Mouse (Mus musculus) bone marrow macrophage, adult 2 months (primary cell): ENCODE results near the gene Ap1s1. TPM values are rescaled to one million over a fixed set of nuclear protein-coding genes. Genes with fewer than 3 reads are reported as not detected.

Experiments
- H3K27ac ChIP-seq: 2 replicates; pipeline ENCODE4 v1.5.1; 2012; ENCODE audit warnings: low read depth, low read length; ENCODE audit not compliant: insufficient read depth
- H3K4me1 ChIP-seq: 2 replicates; pipeline ENCODE4 v1.6.1; 2012; ENCODE audit warnings: low read length; ENCODE audit not compliant: control insufficient read depth, insufficient read depth
- H3K4me3 ChIP-seq: 2 replicates; pipeline ENCODE4 v1.5.1; 2012; ENCODE audit warnings: mild to moderate bottlenecking, low read length, moderate library complexity; ENCODE audit not compliant: insufficient read depth
- CTCF ChIP-seq: IDR thresholded peaks from 2 replicates; pipeline ENCODE4 v1.5.1; 2012; ENCODE audit warnings: low read depth, mild to moderate bottlenecking, low read length, moderate library complexity
- POLR2A ChIP-seq: IDR thresholded peaks from 2 replicates; pipeline ENCODE4 v1.6.1; 2012; ENCODE audit warnings: mild to moderate bottlenecking, low read depth, low read length, borderline replicate concordance
- polyA plus RNA-seq: library from polyadenylated mRNA; stranded (reverse); fragments of >200 nt; gene quantifications from 2 replicates; pipeline ENCODE4 v1.2.4, GENCODE M21; 2012; ENCODE audit not compliant: missing spikeins, insufficient read depth, insufficient read length

The Ap1s1 gene
- polyA plus RNA-seq, 1 experiment, result 96.8 TPM

DNA sequence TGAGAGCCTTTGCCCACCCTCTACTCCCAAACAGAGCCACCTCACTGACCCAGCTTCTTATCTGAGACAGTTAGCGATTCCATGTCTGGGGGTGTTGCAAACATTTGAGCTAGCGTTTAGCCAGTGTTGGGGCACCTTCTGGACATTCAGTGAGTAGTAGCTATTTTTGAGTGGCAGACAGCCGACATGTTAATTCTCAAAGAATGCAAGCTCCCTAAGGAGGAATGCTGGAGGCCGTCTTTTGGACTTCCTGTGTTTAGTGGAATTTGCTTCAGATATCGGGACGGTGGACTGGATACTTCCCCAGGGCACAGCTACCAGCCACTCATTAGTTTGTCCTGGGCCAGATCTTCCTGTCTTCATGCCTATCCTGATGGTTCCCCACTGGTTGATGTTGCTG, 32.7 kb upstream of the Ap1s1 start:
- TF ChIP-seq CTCF (no peak), POLR2A (no peak)
- Histone ChIP-seq H3K27ac (no peak overlapping the region), H3K4me1 (peaks cover 45% of the 10 kb centered on the region), H3K4me3 (no peak overlapping the region)

DNA sequence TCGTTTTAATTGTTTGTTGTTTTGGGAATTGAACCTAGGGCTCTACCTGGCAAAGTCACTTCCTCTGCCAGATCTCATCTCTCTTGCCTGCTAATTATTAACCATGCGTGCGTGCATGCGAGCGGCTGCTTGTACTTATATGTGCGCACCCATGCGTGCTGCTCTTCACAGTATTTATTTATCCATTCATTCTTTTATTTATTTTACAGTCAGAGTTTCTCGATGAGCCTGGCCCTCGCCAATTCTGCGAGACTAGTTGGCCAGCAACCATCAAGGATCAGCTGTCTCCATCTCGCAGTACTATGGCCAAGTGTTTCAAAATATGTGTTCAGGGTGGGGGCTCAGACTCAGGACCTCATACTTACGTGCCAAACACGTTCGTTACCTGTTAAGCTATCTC, 32.1 kb upstream of the Ap1s1 start:
- Histone ChIP-seq H3K4me3 (no peak overlapping the region), H3K27ac (no peak overlapping the region), H3K4me1 (peaks cover 48% of the 10 kb centered on the region)
- no peak for TF ChIP-seq CTCF
- no peak for TF ChIP-seq POLR2A

DNA sequence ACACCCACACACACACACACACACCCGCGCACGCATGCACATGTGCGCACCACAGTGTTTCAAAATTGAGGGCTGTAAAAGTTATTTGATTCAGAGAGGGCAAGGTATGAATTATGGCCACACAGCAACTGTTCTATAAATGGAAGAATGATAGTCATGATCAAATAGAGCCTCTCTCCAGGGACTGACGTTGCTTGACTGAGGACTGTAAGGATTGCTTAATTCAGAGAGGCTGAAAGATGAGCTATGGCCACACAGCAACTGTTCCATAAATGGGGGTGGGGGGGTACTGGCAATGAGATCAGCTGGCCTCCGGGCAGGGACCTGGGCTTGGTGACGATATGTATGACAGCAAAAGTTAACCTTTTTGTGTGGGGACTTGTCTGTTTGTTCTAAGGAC, 31.3 kb upstream of the Ap1s1 start:
- no peak overlapping the region for H3K27ac ChIP-seq
- no peak overlapping the region for H3K4me3 ChIP-seq
- TF ChIP-seq CTCF, result no peak
- TF ChIP-seq POLR2A, result no peak
- H3K4me1 ChIP-seq, result peaks cover 54% of the 10 kb centered on the region

DNA sequence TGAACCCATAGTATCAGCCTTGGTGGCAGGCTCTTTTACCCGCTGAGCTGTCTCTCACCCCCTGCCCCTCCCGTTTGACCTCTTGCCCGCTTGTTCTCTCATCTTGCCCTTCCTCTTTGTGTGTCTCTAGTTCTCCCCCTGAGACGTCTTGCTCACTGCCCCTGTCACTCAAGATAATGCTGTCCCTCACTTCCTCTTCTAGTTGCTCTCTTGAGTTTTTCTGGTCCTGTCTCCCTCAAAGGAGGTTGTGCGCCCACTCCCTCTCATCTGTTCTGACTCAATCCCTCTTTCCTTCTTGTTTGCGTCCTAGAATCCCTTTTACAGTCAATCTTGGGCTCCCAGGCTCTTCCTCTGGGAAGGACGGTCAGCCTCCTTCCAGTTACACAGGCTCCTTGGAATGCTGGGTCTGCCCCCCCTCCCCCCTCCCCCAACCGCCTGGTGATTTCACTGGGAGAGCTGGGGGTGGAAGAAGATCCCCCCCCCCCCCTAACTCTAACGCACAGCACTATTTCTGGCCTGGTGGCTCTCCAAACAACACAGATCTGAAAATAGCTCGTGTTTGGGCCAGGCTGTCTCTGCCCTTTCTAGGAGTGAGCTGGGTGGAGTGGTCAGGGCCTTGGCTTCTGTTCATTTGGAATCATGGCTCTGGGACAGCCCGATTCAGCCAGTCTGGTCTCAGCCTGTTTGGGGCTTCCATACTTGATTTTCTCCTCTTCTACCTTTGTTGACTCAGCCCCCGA, 30.4 kb upstream of the Ap1s1 start:
- TF ChIP-seq CTCF, result no peak
- no peak for TF ChIP-seq POLR2A

DNA sequence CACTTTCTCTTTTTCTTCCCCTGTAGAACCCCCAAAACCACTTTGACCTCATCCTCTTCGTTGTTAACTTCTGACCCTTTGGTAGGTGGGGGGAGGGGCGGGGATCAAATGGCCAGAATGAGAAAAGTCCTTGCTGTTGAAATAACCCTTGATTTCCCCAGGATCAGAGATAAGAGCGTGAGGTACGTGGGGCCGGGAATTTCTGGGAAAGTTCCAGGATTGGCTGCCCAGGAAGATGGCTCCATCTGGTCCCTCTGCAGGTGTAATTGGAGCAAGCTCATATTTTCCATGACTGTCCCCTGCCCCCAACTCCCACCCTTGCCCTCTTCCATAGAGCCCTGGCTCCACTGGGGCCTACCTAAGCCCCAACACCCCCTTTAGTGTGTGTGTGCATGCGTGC, 29.8 kb upstream of the Ap1s1 start:
- Histone ChIP-seq H3K4me3 (no peak overlapping the region), H3K27ac (no peak overlapping the region), H3K4me1 (peaks cover 59% of the 10 kb centered on the region)
- no peak for TF ChIP-seq CTCF

More for the DNA sequence above, 30.4 kb upstream of the Ap1s1 start:
- H3K4me1 ChIP-seq, result peaks cover 60% of the 10 kb centered on the region
- no peak overlapping the region for H3K4me3 ChIP-seq
- no peak overlapping the region for H3K27ac ChIP-seq

DNA sequence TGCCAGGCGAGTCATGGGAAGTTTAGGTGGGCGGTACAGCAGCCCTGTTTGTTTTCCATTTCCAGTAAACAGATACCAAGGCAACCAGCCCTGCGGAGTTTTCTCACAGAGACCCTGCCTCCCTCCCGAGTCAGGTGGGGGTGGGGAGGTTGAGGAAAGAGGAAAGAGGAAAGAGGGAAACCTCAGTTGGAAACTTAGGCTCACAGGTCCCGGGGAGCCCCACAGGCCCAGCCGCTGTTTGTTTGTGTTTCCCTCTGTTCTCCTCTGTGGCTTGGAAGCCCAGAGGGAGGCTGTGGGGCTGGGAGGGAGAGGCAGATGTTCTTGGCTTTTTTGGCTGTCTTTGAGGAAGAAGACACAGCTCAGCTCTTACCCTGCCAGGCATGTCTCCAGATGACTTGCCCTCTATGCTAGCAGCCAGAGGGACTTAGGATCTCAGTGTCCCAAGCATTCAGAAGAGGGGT, 28.3 kb upstream of the Ap1s1 start:
- H3K27ac ChIP-seq, result no peak overlapping the region
- no peak overlapping the region for H3K4me3 ChIP-seq
- peaks cover 52% of the 10 kb centered on the region for H3K4me1 ChIP-seq
- TF ChIP-seq POLR2A (no peak), CTCF (no peak)

DNA sequence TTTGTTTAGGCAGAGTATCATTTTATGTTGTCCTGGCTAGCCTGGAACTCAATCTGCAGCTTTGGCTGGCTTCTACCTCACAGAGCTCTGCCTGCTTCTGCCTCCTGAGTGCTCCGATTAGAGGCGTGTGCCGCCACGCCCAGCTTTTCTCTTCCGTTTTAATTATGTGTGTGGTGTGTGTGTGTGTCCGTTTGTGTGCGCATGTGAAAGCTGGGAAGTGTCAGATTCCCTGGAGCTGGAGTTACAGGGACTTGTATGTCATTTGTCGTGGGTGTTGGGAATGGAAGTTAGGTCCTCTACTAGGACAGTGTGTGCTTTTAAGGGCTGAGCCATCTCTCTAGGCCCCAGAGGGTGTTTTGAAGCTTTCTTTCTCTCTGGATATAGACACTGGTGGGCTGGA, 27.2 kb upstream of the Ap1s1 start:
- Histone ChIP-seq H3K27ac (no peak overlapping the region), H3K4me3 (no peak overlapping the region), H3K4me1 (peaks cover 50% of the 10 kb centered on the region)
- no peak for TF ChIP-seq CTCF
- no peak for TF ChIP-seq POLR2A

DNA sequence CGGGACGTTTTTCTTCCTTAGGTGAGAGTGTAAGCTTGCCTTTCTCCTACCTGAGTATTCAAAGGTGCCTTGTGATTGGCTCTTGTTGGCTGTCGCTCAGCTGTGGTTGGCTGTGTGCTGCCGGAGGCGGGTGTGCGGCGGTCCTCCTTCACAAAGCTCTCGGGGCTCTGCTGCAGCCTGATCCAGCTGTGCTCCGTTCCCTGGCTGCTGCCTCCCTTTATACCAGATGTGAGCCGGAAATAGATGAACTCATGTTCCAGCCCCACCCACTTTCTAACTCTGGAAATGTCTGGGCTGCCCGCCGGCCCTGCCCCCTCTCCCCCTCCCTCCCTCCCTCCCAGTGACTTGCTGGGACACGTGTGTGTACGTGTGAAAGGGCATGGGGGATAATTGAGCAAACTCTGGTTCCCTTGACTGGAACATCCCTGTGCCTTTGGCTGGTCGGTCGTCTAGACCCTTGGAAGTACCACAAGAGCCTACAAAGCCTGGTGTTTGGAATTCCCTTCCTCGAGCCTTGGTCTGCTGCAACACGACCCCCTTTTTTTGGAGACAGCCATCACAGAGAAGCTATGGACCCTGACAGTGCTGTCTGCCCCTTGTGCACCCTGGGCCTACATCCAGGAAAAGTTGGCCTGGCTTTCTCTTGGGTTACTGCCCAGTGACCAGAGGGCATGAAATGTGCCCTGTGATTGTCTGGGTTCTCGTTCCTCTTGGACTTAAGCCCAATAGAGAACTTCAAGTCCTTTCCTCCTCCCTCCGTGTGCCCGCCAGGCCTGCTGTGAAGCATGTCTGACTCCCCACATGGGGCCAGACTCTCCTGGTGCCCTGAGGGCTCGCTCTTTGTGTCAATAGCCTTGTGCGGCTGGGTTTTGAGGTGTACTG, 26.4 kb upstream of the Ap1s1 start, which contains the start of gene Serpine1:
Gene Serpine1, minus strand, starts transcription at position 190 of the 882 bp plus-strand sequence.
- Histone ChIP-seq H3K4me3 (peak within 1 kb of the TSS; percentile 24), H3K27ac (peak within 1 kb of the TSS; percentile 66), H3K4me1 (peaks cover 50% of the 10 kb centered on the region)
- TF ChIP-seq POLR2A (no peak), CTCF (no peak)

DNA sequence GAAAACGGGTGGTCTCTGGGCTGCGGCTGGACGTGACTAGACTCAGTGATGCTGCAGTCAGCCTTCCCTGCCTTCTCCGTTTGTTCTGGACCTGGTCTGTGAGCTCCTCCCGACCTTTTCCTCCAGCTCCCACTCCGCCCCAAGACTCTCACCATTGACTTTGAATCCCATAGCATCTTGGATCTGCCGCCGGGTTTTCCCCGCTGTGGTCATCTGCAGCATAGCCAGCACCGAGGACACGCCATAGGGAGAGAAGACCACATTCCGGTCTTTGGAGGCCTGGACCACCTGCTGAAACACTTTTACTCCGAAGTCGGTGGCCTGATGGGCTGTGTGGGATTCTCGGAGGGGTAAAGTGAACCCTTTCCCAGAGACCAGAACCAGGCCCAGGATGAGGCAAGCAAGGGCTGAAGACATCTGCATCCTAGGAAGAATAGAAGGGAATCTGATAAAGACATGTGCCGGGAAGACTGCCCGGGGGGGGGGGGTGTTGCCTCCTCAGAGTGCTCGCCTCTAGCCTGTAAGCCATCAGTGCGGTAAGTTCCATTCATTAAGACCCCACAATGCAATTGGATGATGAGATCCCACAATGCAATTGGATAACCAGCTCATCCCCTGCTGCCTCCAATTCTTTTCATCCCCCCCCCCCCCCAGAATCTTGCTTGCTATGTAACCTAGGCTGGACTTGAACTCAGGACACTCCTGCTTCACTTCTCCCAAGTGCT, 25.1 kb upstream of the Ap1s1 start:
- TF ChIP-seq POLR2A, result no peak
- TF ChIP-seq CTCF, result no peak
- no peak overlapping the region for H3K4me3 ChIP-seq
- peaks cover 40% of the 10 kb centered on the region for H3K4me1 ChIP-seq
- H3K27ac ChIP-seq, result no peak overlapping the region

DNA sequence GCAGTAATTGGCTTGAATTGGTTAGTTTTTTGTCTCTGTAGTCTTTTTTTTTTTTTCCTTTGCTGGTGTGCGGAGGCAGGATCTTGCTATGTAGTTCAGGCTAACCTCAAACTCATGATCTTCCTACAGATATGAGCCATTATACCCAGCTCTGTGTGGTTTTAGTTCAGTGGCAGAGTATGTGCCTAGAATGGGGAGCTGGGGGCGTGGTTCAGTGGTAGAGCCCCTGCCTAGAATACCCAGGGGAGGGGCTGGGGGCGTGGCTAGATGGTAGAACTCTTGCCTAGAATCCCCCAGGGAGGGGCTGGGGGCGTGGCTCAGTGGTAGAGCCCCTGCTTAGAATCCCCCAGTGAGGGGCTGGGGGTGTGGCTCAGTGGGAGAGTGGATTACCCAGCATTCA, 22.8 kb upstream of the Ap1s1 start:
- H3K27ac ChIP-seq, result no peak overlapping the region
- H3K4me3 ChIP-seq, result no peak overlapping the region
- peaks cover 23% of the 10 kb centered on the region for H3K4me1 ChIP-seq
- TF ChIP-seq POLR2A, result no peak
- no peak for TF ChIP-seq CTCF
